Comparison of ENCODE assay signal across 16 mouse cellular contexts in genomic region chr3:138067288-138067687, GRCm38 (mm10). TPM values are rescaled to one million over a fixed set of nuclear protein-coding genes. Genes with fewer than 3 reads are reported as not detected.
A peak's percentile ranks its signal among the peaks of the same experiment; 100 is the strongest.
DNase-seq lines count a peak whose midpoint lies in the region; ATAC-seq and TF ChIP-seq lines count a peak whose summit lies in the region.
"Had no signal": no experiment of that assay in that cellular context is flagged by ENCODE, and none has a peak within 500 bp of the region (broad histone marks: within the 10 kb centered on the region; RNA-seq: fewer than 3 reads in every experiment).

Gene Gm5105 (minus strand): TSS chr3:138067388.

- H3K9me3 ChIP-seq in kidney, embryonic 16.5 days (ENCODE audit: low read length) = no peaks in the 10 kb centered on the region
- H3K9me3 ChIP-seq in hindbrain, embryonic 14.5 days (ENCODE audit: control insufficient read depth, low read length) = no peaks in the 10 kb centered on the region
- H3K9me3 ChIP-seq in midbrain, embryonic 15.5 days = no peaks in the 10 kb centered on the region

- no peak for TF ChIP-seq CTCF in heart, adult 2 months (IDR thresholded peaks at IDR 0.05)

- peak within 1 kb of the TSS; percentile 47 for H3K4me2 ChIP-seq in kidney, embryonic 16.5 days (replicated peaks; ENCODE audit: low read depth, low read length)
- peak within 1 kb of the TSS; percentile 33 for H3K4me2 ChIP-seq in hindbrain, embryonic 14.5 days (replicated peaks)
- H3K4me2 ChIP-seq in midbrain, embryonic 15.5 days = 0 out of 2 replicates have a peak within 1 kb of the TSS, but pooled peaks have one; percentile 18
- H3K4me2 ChIP-seq: lung, embryonic 14.5 days had no signal

- peak within 1 kb of the TSS; percentile 53 for H3K4me3 ChIP-seq in heart, adult 2 months
- H3K4me3 ChIP-seq in kidney, embryonic 16.5 days (ENCODE audit: low read length) = peak within 1 kb of the TSS; percentile 26
- H3K4me3 ChIP-seq in hindbrain, embryonic 14.5 days (replicated peaks; ENCODE audit: low read length) = no peak within 1 kb of the TSS
- no peak within 1 kb of the TSS for H3K4me3 ChIP-seq in midbrain, embryonic 15.5 days
- H3K4me3 ChIP-seq: megakaryocyte, embryonic 14.5 days had no signal

- H3K27me3 ChIP-seq in heart, adult 2 months (ENCODE audit: control insufficient read depth, insufficient read depth, low read length) = no peaks in the 10 kb centered on the region
- no peaks in the 10 kb centered on the region for H3K27me3 ChIP-seq in kidney, embryonic 16.5 days (ENCODE audit: insufficient read depth, low read length)
- no peaks in the 10 kb centered on the region for H3K27me3 ChIP-seq in hindbrain, embryonic 14.5 days (ENCODE audit: control insufficient read depth, insufficient read depth, low read length)
- H3K27me3 ChIP-seq in midbrain, embryonic 15.5 days (replicated peaks) = no peaks in the 10 kb centered on the region; the same call in 1 of the 2 replicates

- no peak for DNase-seq in heart, adult 2 months
- DNase-seq in heart, postnatal 36 days = no peak
- no peak for DNase-seq in kidney, postnatal 14 days
- no peak for DNase-seq in hindbrain, embryonic 14.5 days (ENCODE audit: low spot score)
- DNase-seq in T-cell, adult 2 months (ENCODE audit: low spot score) = no peak
- DNase-seq in left cerebral cortex, postnatal 36 days (ENCODE audit: low spot score in 2 of 2) = no peak
- DNase-seq: cerebellum, postnatal 14 days; lung, embryonic 14.5 days; right cerebral cortex, adult 18-20 months; thymus, postnatal 25 days had no signal

- no peaks in the 10 kb centered on the region for H3K36me3 ChIP-seq in heart, adult 2 months (ENCODE audit: control insufficient read depth, insufficient read depth, low read length)
- H3K36me3 ChIP-seq in kidney, embryonic 16.5 days (ENCODE audit: insufficient read depth, low read length) = no peaks in the 10 kb centered on the region
- no peaks in the 10 kb centered on the region for H3K36me3 ChIP-seq in hindbrain, embryonic 14.5 days (replicated peaks; ENCODE audit: control insufficient read depth, insufficient read depth)
- no peaks in the 10 kb centered on the region for H3K36me3 ChIP-seq in midbrain, embryonic 15.5 days (replicated peaks)

- H3K4me1 ChIP-seq in heart, adult 2 months (ENCODE audit: control insufficient read depth, insufficient read depth, low read length) = peaks cover 6% of the 10 kb centered on the region
- peaks cover 39% of the 10 kb centered on the region for H3K4me1 ChIP-seq in kidney, embryonic 16.5 days (ENCODE audit: insufficient read depth, low read length)
- peaks cover 18% of the 10 kb centered on the region for H3K4me1 ChIP-seq in hindbrain, embryonic 14.5 days (replicated peaks; ENCODE audit: control insufficient read depth, insufficient read depth, low read length)
- peaks cover 11% of the 10 kb centered on the region for H3K4me1 ChIP-seq in midbrain, embryonic 15.5 days

- TF ChIP-seq POLR2A in heart, adult 2 months (IDR thresholded peaks at IDR 0.05; ENCODE audit: insufficient read depth, low read depth, low read length) = no peak

- WGBS in heart, adult 2 months = 67% methylated on average over 12 of the region's 12 CpGs
- 85% methylated on average over 12 of the region's 12 CpGs for WGBS in kidney, embryonic 16.5 days
- 95% methylated on average over 12 of the region's 12 CpGs for WGBS in hindbrain, embryonic 14.5 days
- 92% methylated on average over 12 of the region's 12 CpGs for WGBS in midbrain, embryonic 15.5 days

- H3K27ac ChIP-seq in heart, adult 2 months = peak within 1 kb of the TSS; percentile 91
- 0 out of 2 replicates have a peak within 1 kb of the TSS, but pooled peaks have one; percentile 16 for H3K27ac ChIP-seq in kidney, embryonic 16.5 days (ENCODE audit: low read length)
- H3K27ac ChIP-seq in hindbrain, embryonic 14.5 days = no peak within 1 kb of the TSS
- no peak within 1 kb of the TSS for H3K27ac ChIP-seq in midbrain, embryonic 15.5 days

- intact Hi-C loops in heart, adult 2 months (cut with DNase I) = loop anchor here (2.0 to 5.0 kb wide), 2 partner anchors 75 to 76 kb away; partner anchors contain the start of gene Trmt10a
- intact Hi-C loops in heart, postnatal 36 days (cut with DNase I) = loop anchor here (5.0 kb wide), 1 partner anchor 200 kb away; the partner anchor contains the start of gene Dnajb14
- intact Hi-C loops in left cerebral cortex, postnatal 36 days (cut with DNase I) = no loop called here

- TF ChIP-seq EP300 in heart, adult 2 months (IDR thresholded peaks at IDR 0.05; ENCODE audit: insufficient read depth, low read depth, low read length) = no peak

- H3K9ac ChIP-seq in heart, adult 2 months (ENCODE audit: low read depth, low read length) = peak within 1 kb of the TSS; percentile 85
- peak within 1 kb of the TSS; percentile 18; the same call in 1 of the 2 replicates for H3K9ac ChIP-seq in kidney, embryonic 16.5 days (replicated peaks; ENCODE audit: low read length)
- no peak within 1 kb of the TSS; the same call in 1 of the 2 replicates for H3K9ac ChIP-seq in hindbrain, embryonic 14.5 days
- H3K9ac ChIP-seq in midbrain, embryonic 15.5 days = no peak within 1 kb of the TSS
- H3K9ac ChIP-seq: lung, embryonic 14.5 days had no signal

- H3K79me2 ChIP-seq in heart, adult 2 months (replicated peaks; ENCODE audit: control insufficient read depth, insufficient read depth, low read length) = no peaks in the 10 kb centered on the region; the same call in 1 of the 2 replicates

- ATAC-seq in kidney, embryonic 16.5 days (ENCODE audit: low FRiP score, low TSS enrichment) = no peak
- no peak for ATAC-seq in hindbrain, embryonic 14.5 days (ENCODE audit: low FRiP score)
- ATAC-seq in midbrain, embryonic 15.5 days (replicated peaks) = no peak
- ATAC-seq: inflammation-experienced regulatory T-cells, adult 6 months had no signal

RNA-seq across cellular contexts. Expression of gene Gm5105, which starts in this region (rescaled TPM):
- total RNA-seq in heart, adult 2 months (2021) = 1 to 10 TPM in 1 of 2 experiments, under 1 TPM in 1; 0.77 to 1.4 TPM
- polyA plus RNA-seq in heart, adult 2 months (2012; rRNA removed) = 1.4 and 2.0 TPM in 2 replicates
- total RNA-seq in heart, postnatal 36 days (2021) = under 1 TPM; 0.64 to 0.81 TPM
- polyA plus RNA-seq in kidney, embryonic 16.5 days (2015; fragmentation: Nextera tagmentation; extraction: Ambion mirVana) = 0.12 TPM in 1 of 2 replicates, not detected in the other
- polyA plus RNA-seq in hindbrain, embryonic 14.5 days (2014; fragmentation: Nextera tagmentation; extraction: Ambion mirVana) = 0.29 TPM in 1 of 2 replicates, not detected in the other
- polyA plus RNA-seq in midbrain, embryonic 15.5 days (2015; fragmentation: Nextera tagmentation; extraction: Ambion mirVana) = 0.11 and 0.12 TPM in 2 replicates
- total RNA-seq in left cerebral cortex, postnatal 36 days (2021) = under 1 TPM in 1 of 2 experiments, not detected in 1; 0.20 TPM
- total RNA-seq: layer of hippocampus, adult 18-20 months had no signal
- polyA plus RNA-seq: inflammation-experienced regulatory T-cells, adult 6 months; limb, embryonic 11.5 days; lung, embryonic 14.5 days had no signal

Comparison
In these comparisons a context has a peak if more than half of its experiments do, and no peak if none do; other contexts are left out.
1. H3K27ac ChIP-seq: peak in heart, adult 2 months (single experiment) and kidney, embryonic 16.5 days (single experiment); none in hindbrain, embryonic 14.5 days (single experiment) and midbrain, embryonic 15.5 days (single experiment).
2. H3K4me3 ChIP-seq: peak in heart, adult 2 months (single experiment) and kidney, embryonic 16.5 days (single experiment); none in hindbrain, embryonic 14.5 days (single experiment) and midbrain, embryonic 15.5 days (single experiment).
3. H3K9ac ChIP-seq: peak in heart, adult 2 months (single experiment) and kidney, embryonic 16.5 days (single experiment); none in hindbrain, embryonic 14.5 days (single experiment) and midbrain, embryonic 15.5 days (single experiment).
4. Peak in every context shown above with its lines, with median percentiles within 50 percentile points of each other: H3K4me2 ChIP-seq.